Mouse (Mus musculus): Measurements from ENCODE around the gene Spsb4.

Spsb4 gene

DNA sequence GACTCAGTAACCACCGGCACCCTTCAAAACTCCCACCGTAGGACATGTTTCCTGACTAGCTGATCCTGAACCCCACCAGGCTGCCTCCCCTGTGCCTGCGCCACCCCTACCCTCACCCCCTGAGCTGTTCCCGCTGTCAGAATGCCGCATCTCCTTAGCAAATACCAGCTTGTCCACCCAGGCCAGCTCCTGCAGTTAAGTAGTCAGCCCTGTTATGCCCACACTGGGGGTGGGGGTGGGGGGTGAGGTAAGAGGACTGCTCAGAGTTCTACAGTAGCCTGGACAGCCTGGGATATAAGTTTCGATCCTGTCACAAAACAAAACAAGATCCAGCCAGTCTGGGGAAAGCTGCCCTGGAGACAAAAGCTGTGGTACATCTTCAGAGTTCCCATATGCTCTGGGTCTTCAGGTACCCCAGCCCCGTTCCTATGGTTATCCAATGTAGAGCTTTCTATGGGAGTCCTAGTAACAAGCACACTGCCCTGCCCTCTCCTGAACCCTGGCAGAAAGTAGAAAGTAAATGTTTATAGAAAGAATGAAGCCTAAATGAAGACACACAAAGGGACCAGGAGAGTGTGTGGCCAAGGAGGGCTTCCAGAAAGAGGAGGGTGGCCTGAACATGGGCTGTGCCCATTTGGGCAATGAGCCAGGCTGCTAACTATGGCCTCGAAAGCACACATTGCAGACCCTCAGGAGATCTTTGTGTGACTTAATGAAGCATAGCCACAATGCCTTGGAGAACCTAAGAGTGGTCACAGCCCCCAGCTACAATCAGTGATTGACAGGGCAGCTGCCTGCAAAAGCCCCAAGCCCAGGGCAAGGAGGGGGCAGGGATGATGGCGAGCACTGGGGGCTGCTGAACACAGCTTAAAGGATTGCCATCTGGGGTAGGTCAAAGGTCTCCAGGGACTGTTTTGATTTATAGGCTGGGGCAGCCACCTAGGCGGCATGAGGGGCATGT is 38.3 kb downstream of the Spsb4 start:
- DNase-seq (ENCODE audit: extremely low spot score, low spot score), result peak; percentile 90

DNA sequence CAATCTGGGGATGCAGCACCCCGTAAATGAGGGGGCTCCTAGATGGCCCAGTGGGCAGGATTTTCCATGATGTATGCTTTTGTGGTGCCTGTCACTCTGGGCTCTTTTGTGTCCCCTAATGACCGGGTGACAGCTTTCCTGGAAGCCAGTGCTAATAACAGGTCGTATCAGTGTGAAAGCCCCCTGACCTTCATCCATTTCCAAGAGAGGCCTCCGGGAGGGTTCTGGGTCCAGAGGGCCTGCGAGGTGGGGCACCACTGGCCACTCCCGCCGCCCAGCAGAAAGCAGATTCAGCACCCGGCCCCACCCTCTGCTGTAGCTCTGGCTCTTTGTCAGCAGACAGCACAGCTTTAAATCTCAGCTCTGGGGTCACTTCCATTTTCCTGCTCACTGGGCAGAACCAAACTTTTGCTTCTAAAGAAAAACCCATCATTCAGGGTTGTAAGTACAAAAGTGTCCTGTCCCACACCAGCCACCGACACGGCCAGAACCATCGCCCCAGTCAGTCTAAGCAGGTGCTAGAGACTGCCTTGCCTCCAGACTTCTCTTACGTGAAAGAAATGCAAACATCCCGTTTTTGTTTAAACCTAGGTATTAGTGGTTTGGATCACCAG is 39.1 kb downstream of the Spsb4 start:
- DNase-seq (ENCODE audit: extremely low spot score, low spot score), result no peak

- DNase-seq (ENCODE audit: extremely low spot score, low spot score), result no peak
These were observed 40.4 kb downstream of the Spsb4 start for GRCm38 (mm10) chr9:96978147-96978782.

DNA sequence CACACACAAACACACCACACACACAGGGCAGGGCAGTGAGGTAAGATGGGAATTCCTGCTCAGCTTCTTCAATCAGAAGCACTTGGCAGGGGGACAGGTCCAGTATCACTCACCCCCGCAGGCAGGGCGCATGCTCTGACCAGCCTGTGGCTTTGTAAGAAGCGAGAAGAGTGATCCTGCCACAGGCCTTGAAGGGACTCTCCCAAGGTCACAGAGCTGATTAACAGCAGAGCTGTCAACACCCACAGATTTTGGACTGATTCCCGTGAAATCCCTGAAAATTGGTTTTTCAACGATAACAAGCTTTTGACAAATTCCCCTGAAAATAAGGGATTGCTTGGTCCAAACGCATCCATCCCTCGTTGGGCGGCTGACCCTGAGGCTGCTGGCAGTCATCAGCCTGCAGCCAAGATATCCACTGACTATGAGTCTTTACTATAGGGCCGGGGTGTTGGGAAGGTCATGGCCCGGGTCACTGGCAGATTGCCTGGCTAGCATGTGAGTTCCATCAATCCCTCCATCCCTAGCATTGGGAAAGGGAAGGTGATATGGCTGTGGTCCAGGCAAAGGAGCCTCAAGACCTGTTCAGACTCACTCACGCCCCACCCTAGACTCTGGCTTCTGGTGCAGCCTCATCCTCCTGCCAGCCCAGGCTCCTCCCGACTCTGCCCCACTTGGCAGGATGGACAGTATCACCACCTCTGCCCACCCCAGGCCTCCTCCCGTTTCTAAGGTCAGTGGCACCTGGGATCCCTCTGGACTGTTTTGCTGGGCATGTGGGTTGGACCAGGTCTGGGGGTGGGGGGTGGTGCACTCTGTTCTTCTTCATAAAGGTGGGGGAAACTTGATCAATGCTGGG is 41.1 kb downstream of the Spsb4 start:
- DNase-seq (ENCODE audit: extremely low spot score, low spot score), result no peak

DNA sequence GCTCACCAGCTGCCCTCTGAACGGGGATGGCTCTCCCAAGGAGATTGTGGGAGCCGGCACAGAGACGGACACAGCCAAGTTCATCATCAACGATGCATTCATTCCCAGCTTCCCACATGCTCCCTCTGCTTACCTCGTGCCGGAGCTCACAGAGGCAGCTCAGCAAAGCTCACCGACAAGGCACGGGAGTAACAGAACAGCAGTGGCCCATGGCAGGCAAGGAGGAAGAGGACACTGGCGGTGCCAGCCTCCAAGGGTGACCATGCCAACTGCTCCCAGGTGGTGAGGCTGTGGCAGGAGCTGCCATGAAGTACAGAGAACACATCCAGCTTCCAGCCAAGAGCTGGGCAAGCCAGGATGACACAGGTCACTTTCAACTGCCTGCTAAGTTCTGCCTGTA is 45.6 kb downstream of the Spsb4 start:
- no peak for DNase-seq (ENCODE audit: extremely low spot score, low spot score)

DNA sequence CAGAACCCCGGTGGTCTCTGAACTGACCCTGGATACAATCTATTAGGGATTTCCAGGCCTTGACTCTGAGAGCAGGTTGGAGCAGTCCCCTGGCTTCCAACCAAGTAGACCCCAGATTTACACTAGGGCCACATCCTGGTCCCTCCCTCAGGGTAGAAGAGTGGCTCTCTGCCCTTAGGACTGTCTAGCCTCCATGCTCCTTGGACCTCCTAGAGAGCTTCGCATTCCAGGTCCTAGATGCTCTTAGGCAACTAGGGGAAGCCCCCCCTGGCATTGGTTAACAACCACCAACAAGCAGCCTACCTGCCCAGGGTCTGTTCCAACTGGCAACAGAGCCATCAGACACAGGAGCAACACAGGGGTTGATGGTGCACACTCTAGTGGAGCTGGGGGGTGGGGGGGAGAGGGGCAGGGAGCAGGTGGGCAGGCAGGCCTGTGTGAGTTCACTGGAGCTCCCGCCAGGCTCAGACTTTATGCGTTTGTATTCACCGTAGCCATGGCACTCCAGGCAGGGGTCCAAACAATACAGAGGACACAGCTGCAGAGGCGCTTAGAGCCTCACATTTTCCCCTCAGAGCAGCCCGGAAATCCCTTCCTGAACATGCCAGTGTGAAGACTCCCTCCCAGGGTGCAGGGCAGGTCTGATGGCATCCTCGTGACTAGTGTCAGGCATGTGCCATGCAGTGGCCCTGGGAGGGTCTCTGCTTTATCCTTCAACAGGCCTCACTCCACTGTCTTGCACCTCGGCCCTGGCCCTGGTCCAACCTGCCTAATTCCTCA is 46.8 kb downstream of the Spsb4 start:
- no peak for DNase-seq (ENCODE audit: extremely low spot score, low spot score)

DNA sequence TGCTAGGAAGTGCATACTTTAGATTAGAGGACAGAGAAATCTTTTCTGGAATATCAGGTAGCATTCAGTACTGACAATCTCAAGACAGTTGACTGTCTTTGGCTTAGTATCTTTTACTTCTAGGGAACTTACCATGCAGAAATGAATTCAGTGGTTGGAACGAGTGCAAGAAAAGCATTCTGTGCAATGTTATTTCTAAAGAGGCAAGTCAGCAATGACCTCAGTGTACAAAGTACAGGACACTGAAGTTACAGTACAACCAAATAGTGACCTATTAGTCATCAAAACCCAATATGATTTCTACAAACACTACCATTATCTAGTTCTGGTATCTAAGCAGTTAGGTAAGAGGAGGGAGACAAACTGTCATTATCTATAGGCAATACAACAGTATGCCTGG is 51.1 kb downstream of the Spsb4 start:
- DNase-seq (ENCODE audit: extremely low spot score, low spot score), result no peak

DNA sequence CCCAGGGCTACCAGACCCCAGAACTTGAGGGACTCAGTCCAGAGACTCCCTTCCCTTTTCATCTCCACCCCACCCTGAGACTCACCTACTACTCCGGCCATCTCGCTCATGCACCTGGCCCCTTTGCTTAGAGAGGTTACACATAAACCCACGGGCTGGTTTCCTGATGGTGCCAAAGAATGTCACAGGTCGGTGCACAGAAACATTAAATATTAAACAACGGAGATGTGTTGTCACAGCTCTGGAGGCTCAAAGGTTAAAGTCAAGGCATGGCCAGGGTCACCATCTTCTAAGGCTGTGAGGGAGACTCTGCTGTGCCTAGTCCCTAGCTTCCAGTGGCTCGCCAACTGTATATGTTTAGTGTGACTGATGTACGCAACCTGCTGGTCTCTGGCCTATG is 52.2 kb downstream of the Spsb4 start:
- DNase-seq (ENCODE audit: extremely low spot score, low spot score), result no peak

DNA sequence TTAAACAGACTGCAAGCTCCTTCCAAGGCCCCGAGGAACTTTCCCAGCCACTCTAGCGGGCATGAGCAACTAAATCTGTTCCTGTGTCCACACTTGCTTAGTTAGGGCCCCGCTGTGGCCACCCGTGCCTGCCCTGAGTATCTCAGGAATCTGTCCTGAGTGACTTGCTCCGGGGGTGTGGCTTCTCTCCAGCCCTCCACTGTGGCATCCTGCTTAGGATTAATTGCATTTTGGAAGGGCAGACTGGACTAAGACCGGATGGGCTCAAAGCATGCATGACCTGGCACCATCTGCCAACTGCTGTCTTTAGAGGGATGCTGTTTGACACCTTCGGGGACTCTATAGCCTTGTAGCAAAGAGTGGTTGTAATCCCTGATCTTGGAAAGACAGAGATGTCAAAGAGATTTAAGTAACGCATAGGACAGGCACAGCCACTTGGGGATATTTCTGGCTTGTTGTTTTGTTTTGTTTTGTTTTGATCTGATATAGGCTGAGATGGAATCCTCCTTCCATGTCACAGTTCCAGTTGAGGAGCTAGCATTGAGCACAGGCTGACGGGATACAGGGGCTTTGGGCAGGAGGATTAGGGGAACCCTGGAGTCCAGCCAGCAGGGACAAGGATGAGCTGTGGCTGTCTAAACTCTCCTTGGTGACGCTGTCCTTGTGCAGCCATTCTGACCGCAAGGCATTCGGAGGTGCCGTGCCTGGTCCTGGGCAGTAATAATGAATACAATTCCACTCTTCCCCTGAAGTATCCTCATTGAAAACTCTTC is 55.0 kb downstream of the Spsb4 start:
- no peak for DNase-seq (ENCODE audit: extremely low spot score, low spot score)

DNA sequence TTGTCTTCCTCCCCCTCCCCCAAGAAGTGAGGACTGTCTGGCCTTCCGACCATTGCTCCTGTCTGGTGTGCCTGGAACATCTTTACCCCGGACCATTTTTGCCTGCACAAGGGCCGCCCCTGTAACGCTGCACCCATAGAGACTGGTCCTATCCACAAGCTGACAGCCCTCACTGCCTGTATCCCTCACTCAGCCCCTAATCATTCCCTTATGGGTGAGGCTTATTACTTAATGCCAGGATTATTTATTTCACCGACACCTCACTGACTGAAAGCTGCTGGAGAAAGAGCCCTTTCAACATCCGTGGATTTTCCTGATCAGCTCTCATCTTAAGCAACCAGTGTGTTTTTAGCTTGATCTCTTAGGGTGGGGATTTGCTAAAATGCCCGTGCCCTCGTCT is 55.9 kb downstream of the Spsb4 start:
- no peak for DNase-seq (ENCODE audit: extremely low spot score, low spot score)

- DNase-seq (ENCODE audit: extremely low spot score, low spot score), result no peak
These were observed 56.5 kb downstream of the Spsb4 start for GRCm38 (mm10) chr9:96961986-96962701.

DNA sequence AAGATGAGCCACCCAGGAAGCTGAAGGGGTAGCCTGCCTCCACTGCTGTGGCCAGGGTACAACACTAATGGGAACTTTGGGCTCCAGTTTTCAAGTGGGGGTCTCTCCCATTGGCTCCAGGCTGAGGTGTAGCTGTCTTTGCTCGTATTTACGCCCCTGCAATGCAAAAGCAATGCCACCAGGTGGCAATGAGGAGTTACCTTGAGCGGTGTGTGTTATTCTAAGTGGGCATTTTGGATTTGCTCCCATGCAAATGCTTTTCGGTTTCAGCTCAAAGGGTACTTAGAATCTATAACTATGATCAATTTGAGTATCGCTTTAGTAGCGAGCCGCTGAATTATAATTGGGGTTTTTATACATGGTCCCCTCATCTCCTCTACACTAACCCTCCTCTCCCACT is 57.6 kb downstream of the Spsb4 start:
- no peak for DNase-seq (ENCODE audit: extremely low spot score, low spot score)

DNA sequence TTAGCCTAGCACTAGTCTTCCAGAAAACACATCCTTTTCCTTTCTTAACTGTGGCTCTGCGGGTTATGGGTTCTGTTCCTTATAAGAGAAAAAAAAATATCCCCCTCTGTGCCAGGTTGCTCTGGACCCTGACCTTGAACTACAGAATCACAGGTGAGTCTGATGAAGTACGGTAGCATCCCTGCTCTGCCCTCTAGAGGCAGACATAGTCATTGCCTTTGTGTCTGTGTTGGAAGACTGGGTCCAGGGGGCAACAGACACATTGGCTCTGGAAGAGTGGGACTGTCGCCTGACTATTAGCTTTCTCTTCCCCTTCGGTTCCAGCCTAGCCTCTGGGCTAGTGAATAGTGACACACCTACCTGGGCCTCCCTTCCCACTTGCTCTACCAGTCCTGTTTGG is 58.4 kb downstream of the Spsb4 start:
- DNase-seq (ENCODE audit: extremely low spot score, low spot score), result no peak

DNA sequence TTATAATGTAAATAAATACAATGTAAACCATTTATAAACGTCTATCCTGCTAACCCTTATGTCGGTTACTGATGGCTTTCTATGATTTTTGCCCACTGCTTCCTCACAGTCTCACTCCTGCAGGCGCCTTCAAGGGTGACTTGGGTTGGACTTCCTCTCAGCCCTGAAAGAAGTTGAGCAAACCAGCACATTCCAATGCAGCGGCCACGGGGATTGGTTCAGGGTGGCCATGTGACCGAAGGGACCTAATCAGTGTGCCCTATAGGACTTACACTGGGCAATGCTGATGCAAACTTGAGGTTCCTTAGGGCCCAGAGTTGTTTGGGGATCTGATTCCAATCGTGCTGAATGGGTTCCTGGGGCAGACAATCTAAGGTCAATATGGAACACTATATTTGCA is 59.2 kb downstream of the Spsb4 start:
- no peak for DNase-seq (ENCODE audit: extremely low spot score, low spot score)

- DNase-seq (ENCODE audit: extremely low spot score, low spot score), result no peak
These were observed 60.5 kb downstream of the Spsb4 start for GRCm38 (mm10) chr9:96958009-96958615.

- DNase-seq (ENCODE audit: extremely low spot score, low spot score), result no peak
These were observed 61.3 kb downstream of the Spsb4 start for GRCm38 (mm10) chr9:96957298-96957865.

- DNase-seq (ENCODE audit: extremely low spot score, low spot score), result no peak
These were observed 61.9 kb downstream of the Spsb4 start for GRCm38 (mm10) chr9:96956646-96957297.

Data from neural tube, embryonic 10.5 days (tissue).